Mouse (Mus musculus) intestine, postnatal 0 days (tissue): Measurements from ENCODE around the gene Tsga10. TPM values are rescaled to one million over a fixed set of nuclear protein-coding genes. Genes with fewer than 3 reads are reported as not detected.
A peak's percentile ranks its signal among the peaks of the same experiment; 100 is the strongest.

ENCODE experiments used
- ATAC-seq: fragments of 200-750 bp; cut with Nextera tagmentation; 2 replicates; pipeline ENCODE4 v1.8.0; 2017; ENCODE audit warnings: mild to moderate bottlenecking, moderate TSS enrichment, moderate library complexity
- H3K27ac ChIP-seq: fragments of 300-500 bp; sonication (generic); 2 replicates; pipeline ENCODE4 v1.5.1; 2014; ENCODE audit warnings: mild to moderate bottlenecking, low read depth, low read length, moderate library complexity
- H3K27me3 ChIP-seq: fragments of 300-500 bp; sonication (generic); replicated peaks from 2 replicates; pipeline ENCODE4 v1.6.1; 2014; ENCODE audit warnings: low read length, mixed read lengths; ENCODE audit not compliant: control insufficient read depth, insufficient read depth
- H3K36me3 ChIP-seq: fragments of 300-500 bp; sonication (generic); 2 replicates; pipeline ENCODE4 v1.6.1; 2014; ENCODE audit warnings: mild to moderate bottlenecking, moderate library complexity; ENCODE audit not compliant: control insufficient read depth, insufficient read depth
- H3K4me1 ChIP-seq: fragments of 300-500 bp; sonication (generic); replicated peaks from 2 replicates; pipeline ENCODE4 v1.6.1; 2014; ENCODE audit warnings: antibody characterized with exemption, low read length, mixed read lengths; ENCODE audit not compliant: control insufficient read depth, insufficient read depth
- H3K4me2 ChIP-seq: fragments of 300-500 bp; sonication (generic); replicated peaks from 2 replicates; pipeline ENCODE4 v1.6.1; 2014; ENCODE audit warnings: low read depth, mild to moderate bottlenecking, moderate library complexity
- H3K4me3 ChIP-seq: fragments of 300-500 bp; sonication (generic); 2 replicates; pipeline ENCODE4 v1.5.1; 2014; ENCODE audit warnings: low read depth, low read length
- H3K9ac ChIP-seq: fragments of 300-500 bp; sonication (generic); 2 replicates; pipeline ENCODE4 v1.6.1; 2014; ENCODE audit warnings: mild to moderate bottlenecking, low read depth, low read length
- H3K9me3 ChIP-seq: fragments of 300-500 bp; sonication (generic); 2 replicates; pipeline ENCODE4 v1.6.1; 2016; ENCODE audit warnings: mixed run types; ENCODE audit not compliant: control insufficient read depth
- CTCF ChIP-seq: sonication (generic); IDR thresholded peaks from 2 replicates; pipeline ENCODE4 v1.5.1; 2016; ENCODE audit warnings: low read depth, mild to moderate bottlenecking, control low read depth, antibody characterized with exemption, moderate library complexity
- WGBS: fragments of 180-500 bp; shearing (Covaris S2); extraction: QIAGEN DNeasy Blood & Tissue Kit; methylation state at CpG from one replicate; pipeline ENCODE4 v1.1.7; 2014; 5-methylcytosine and 5-hydroxymethylcytosine counted together
- polyA plus RNA-seq: library from polyadenylated mRNA; unstranded; fragments of >200 nt; fragmentation: Nextera tagmentation; extraction: Ambion mirVana; gene quantifications from 2 replicates; pipeline ENCODE4 v1.2.1, GENCODE M21; 2015

The Tsga10 gene
- polyA plus RNA-seq, 1 experiment from 2014 or later, result 2.0 TPM

GRCm38 (mm10) chr1:37800298-37800697, 65.9 kb downstream of the Tsga10 start:
- no peak for ATAC-seq
- H3K4me3 ChIP-seq, result no peak overlapping the region
- 86% methylated on average over 2 of the region's 2 CpGs for WGBS
- H3K36me3 ChIP-seq, result no peaks in the 10 kb centered on the region
- no peaks in the 10 kb centered on the region for H3K9me3 ChIP-seq
- TF ChIP-seq CTCF, result no peak
- H3K27ac ChIP-seq, result no peak overlapping the region
- no peak overlapping the region for H3K9ac ChIP-seq
- H3K27me3 ChIP-seq, result no peaks in the 10 kb centered on the region
- no peaks in the 10 kb centered on the region for H3K4me1 ChIP-seq
- no peak overlapping the region for H3K4me2 ChIP-seq

- Histone ChIP-seq H3K9me3 (no peaks in the 10 kb centered on the region), H3K27me3 (no peaks in the 10 kb centered on the region), H3K9ac (no peak overlapping the region), H3K4me2 (no peak overlapping the region), H3K4me1 (no peaks in the 10 kb centered on the region), H3K27ac (no peak overlapping the region), H3K36me3 (no peaks in the 10 kb centered on the region), H3K4me3 (no peak overlapping the region)
- no peak for ATAC-seq
- TF ChIP-seq CTCF, result no peak
- 57% methylated on average over 3 of the region's 3 CpGs for WGBS
Observed at GRCm38 (mm10) chr1:37799505-37799904, 66.7 kb downstream of the Tsga10 start.

- H3K9ac ChIP-seq, result no peak overlapping the region
- H3K36me3 ChIP-seq, result no peaks in the 10 kb centered on the region
- peak; percentile 40 for TF ChIP-seq CTCF
- H3K4me2 ChIP-seq, result no peak overlapping the region
- no peaks in the 10 kb centered on the region for H3K9me3 ChIP-seq
- no peaks in the 10 kb centered on the region for H3K27me3 ChIP-seq
- H3K27ac ChIP-seq, result no peak overlapping the region
- H3K4me1 ChIP-seq, result no peaks in the 10 kb centered on the region
- no peak overlapping the region for H3K4me3 ChIP-seq
- ATAC-seq, result no peak
Observed at GRCm38 (mm10) chr1:37759407-37759806, 106.8 kb downstream of the Tsga10 start.

DNA sequence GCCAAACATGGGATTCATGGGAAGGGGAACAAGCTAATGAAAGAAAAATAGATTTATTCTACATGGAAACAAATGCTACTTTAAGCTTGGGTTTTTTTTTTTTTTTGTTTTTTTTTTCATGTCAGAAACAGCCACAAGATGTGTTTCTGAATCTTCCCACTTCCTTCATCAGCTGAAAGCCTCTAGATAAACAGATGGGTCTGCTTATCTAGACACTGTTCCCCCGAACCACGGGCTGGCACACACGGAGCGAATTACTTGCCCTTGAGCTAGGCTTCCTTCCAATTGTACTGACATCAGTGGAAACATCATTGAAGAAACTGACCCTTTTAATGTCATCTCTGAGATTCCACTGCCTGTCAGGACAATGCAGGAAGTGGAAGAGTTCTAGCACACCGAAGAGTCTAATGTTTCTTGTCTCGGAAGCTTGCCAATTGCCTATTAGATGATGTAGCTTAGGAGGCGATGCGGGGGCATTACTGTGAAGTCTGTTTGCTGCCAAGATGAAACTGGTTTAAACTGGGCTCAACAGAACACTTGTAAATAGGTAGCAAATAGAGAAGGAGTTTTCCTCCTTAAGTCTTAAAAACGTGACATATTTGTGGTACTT, 121.5 kb downstream of the Tsga10 start:
- no peak for ATAC-seq
- Histone ChIP-seq H3K27me3 (no peaks in the 10 kb centered on the region), H3K9ac (no peak overlapping the region), H3K4me3 (no peak overlapping the region), H3K4me2 (no peak overlapping the region), H3K36me3 (no peaks in the 10 kb centered on the region), H3K4me1 (no peaks in the 10 kb centered on the region), H3K9me3 (no peaks in the 10 kb centered on the region), H3K27ac (no peak overlapping the region)
- 74% methylated on average over 9 of the region's 9 CpGs for WGBS
- no peak for TF ChIP-seq CTCF

DNA sequence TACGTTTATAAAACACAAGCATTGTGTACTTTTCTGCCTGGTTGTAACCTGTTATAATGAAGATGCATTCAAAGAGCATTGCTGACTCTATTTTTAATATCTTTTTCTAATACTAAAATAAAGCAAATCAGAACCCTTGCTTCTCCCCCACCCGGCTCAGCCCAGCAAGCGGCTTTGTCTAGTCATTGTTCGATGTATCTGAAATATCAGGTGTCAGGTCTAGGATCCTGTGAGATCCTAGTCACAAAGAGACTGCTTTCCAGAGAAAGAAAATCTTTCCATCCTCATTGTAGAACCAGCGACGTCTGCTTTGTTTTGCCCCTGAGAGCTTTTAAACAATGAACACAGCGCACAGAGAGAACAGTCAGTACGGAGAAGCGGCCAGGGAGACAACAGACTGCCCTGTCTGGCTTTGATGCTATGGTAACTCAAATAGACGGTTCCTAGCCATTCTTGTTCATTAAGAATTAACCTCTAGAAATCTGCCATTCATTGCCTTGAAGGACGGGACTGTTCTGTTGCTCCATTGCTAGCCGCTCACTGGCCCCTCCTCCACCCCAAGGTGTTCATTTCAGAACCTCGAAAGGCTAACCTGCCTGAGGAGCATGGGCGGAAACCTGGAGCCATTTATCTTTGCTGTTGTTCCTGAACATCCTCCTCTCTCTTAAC, 123.5 kb downstream of the Tsga10 start:
- Histone ChIP-seq H3K4me3 (no peak overlapping the region), H3K4me2 (no peak overlapping the region), H3K4me1 (no peaks in the 10 kb centered on the region), H3K27me3 (no peaks in the 10 kb centered on the region), H3K36me3 (no peaks in the 10 kb centered on the region), H3K9me3 (no peaks in the 10 kb centered on the region), H3K27ac (no peak overlapping the region), H3K9ac (no peak overlapping the region)
- TF ChIP-seq CTCF, result no peak
- WGBS, result 50% methylated on average over 14 of the region's 14 CpGs
- no peak for ATAC-seq

GRCm38 (mm10) chr1:37742126-37742525, 124.1 kb downstream of the Tsga10 start:
- 74% methylated on average over 11 of the region's 11 CpGs for WGBS
- Histone ChIP-seq H3K36me3 (no peaks in the 10 kb centered on the region), H3K4me1 (no peaks in the 10 kb centered on the region), H3K9me3 (no peaks in the 10 kb centered on the region), H3K27ac (no peak overlapping the region), H3K4me2 (no peak overlapping the region), H3K27me3 (no peaks in the 10 kb centered on the region), H3K9ac (no peak overlapping the region), H3K4me3 (no peak overlapping the region)
- ATAC-seq, result no peak
- no peak for TF ChIP-seq CTCF
